Mouse (Mus musculus) midbrain, postnatal 0 days (tissue): ENCODE data around the gene Olfr596. TPM values are rescaled to one million over a fixed set of nuclear protein-coding genes. Genes with fewer than 3 reads are reported as not detected.
"Not testable (repeated sequence)": the region's sequence is repeated elsewhere in the genome, so short reads cannot be mapped to it uniquely, and the experiment has no call there.

Source experiments
- ATAC-seq: fragments of 200-750 bp; cut with Nextera tagmentation; 2 replicates; pipeline ENCODE4 v1.8.0; 2017; ENCODE audit warnings: moderate number of reproducible peaks, mild to moderate bottlenecking, moderate TSS enrichment, moderate library complexity; ENCODE audit not compliant: low FRiP score
- DNase-seq: peaks from one replicate; pipeline ENCODE4 v3.0.0-alpha.2; 2015; ENCODE audit warnings: low spot score
- H3K27ac ChIP-seq: fragments of 300-500 bp; sonication (generic); 2 replicates; pipeline ENCODE4 v1.5.1; 2014; ENCODE audit warnings: low read depth, mild to moderate bottlenecking, low read length, mixed read lengths
- H3K27me3 ChIP-seq: fragments of 300-500 bp; sonication (generic); 2 replicates; pipeline ENCODE4 v1.6.1; 2014; ENCODE audit warnings: low read length, control low read depth, mixed read lengths; ENCODE audit not compliant: insufficient read depth
- H3K36me3 ChIP-seq: fragments of 300-500 bp; sonication (generic); 2 replicates; pipeline ENCODE4 v1.6.1; 2014; ENCODE audit warnings: low read length, control low read depth, mixed read lengths; ENCODE audit not compliant: insufficient read depth
- H3K4me1 ChIP-seq: fragments of 300-500 bp; sonication (generic); 2 replicates; pipeline ENCODE4 v1.6.1; 2014; ENCODE audit warnings: mild to moderate bottlenecking, control low read depth, antibody characterized with exemption, low read length, mixed read lengths; ENCODE audit not compliant: insufficient read depth
- H3K4me2 ChIP-seq: fragments of 300-500 bp; sonication (generic); 2 replicates; pipeline ENCODE4 v1.6.1; 2014; ENCODE audit warnings: low read depth, mild to moderate bottlenecking, low read length, mixed read lengths; ENCODE audit not compliant: poor library complexity, severe bottlenecking
- H3K4me3 ChIP-seq: fragments of 300-500 bp; sonication (generic); 2 replicates; pipeline ENCODE4 v1.5.1; 2014; ENCODE audit warnings: low read depth, mild to moderate bottlenecking, low read length, moderate library complexity
- H3K9ac ChIP-seq: fragments of 300-500 bp; sonication (generic); replicated peaks from 2 replicates; pipeline ENCODE4 v1.6.1; 2014; ENCODE audit warnings: mild to moderate bottlenecking, low read length, moderate library complexity, mixed read lengths; ENCODE audit not compliant: poor library complexity, severe bottlenecking
- H3K9me3 ChIP-seq: fragments of 300-500 bp; sonication (generic); 2 replicates; pipeline ENCODE4 v1.6.1; 2016; ENCODE audit warnings: low read length, control low read depth
- CTCF ChIP-seq: IDR thresholded peaks from 2 replicates; pipeline ENCODE4 v1.5.1; 2016; ENCODE audit warnings: antibody characterized with exemption, mild to moderate bottlenecking
- WGBS: fragments of 180-500 bp; shearing (Covaris S2); extraction: QIAGEN DNeasy Blood & Tissue Kit; methylation state at CpG from one replicate; pipeline ENCODE4 v1.1.7; 2014; 5-methylcytosine and 5-hydroxymethylcytosine counted together
- microRNA-seq: library from miRNA; unstranded; fragments of <30 nt; microRNA quantifications from one replicate; pipeline ENCODE4, GENCODE M21; 2016; ENCODE audit warnings: borderline number of aligned reads
- polyA plus RNA-seq: library from polyadenylated mRNA; unstranded; fragments of >200 nt; fragmentation: Nextera tagmentation; extraction: Ambion mirVana; gene quantifications from 2 replicates; pipeline ENCODE4 v1.2.1, GENCODE M21; 2015
- total RNA-seq: library from RNA; depleted of rRNA; stranded (reverse); fragments of >200 nt; gene quantifications from 2 replicates; pipeline ENCODE4 v1.2.3, GENCODE M21; 2014; rRNA removed

Olfr596 gene
- total RNA-seq (not detected in 2 replicates), polyA plus RNA-seq (not detected in 2 replicates)

DNA sequence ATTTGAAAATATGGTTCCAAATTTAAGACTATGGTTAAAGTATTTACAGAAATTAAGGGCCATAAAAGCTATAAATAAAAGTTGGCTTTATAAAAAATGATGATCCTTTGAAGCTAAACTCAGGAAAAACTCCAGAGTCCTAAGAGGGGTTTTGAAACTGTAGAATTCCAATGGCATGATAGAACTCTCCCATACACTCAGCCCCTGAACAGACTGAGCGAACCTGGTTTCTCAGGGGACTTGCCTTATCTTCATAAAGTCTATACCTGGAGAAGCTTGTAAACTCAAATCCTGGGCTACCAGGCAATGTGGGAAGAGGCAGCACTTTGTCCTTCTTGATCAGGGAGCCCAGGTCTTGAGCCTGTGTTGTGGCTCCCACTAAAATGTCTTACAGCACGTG is at the start of gene Olfr596:
TSS of gene Olfr596 (plus strand) at position 301 of the 400 bp plus-strand sequence.
- not testable (repeated sequence) for H3K27me3 ChIP-seq, H3K9me3 ChIP-seq, ATAC-seq, H3K4me2 ChIP-seq, DNase-seq, H3K4me1 ChIP-seq, H3K27ac ChIP-seq, H3K4me3 ChIP-seq, H3K36me3 ChIP-seq, H3K9ac ChIP-seq
- 81% methylated on average over 2 of the region's 2 CpGs for WGBS

DNA sequence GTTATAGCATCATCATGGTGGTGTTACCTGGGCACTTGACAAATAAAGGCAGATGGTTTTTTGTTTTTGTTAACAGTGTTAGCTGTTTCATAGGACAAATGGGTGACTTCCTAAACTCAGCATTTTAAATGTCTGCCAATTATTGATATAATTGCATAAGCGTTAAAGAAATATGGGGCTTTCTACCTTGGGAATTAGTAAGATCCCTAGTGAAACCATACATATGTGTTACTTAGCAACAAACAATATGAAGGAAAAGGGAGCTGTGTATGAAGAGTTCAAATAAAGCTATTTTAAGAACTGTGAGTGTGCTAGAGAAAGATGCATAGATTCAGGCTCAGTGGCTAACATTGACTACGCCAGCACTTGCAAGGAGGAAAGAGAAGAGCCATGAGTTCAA is 10.6 kb downstream of the Olfr596 start, which contains the start of gene Olfr597:
TSS of gene Olfr597 (plus strand) at position 301 of the 400 bp plus-strand sequence.
- not testable (repeated sequence) for ATAC-seq, H3K4me1 ChIP-seq, H3K27ac ChIP-seq, H3K9me3 ChIP-seq, DNase-seq, H3K27me3 ChIP-seq, H3K4me2 ChIP-seq, H3K36me3 ChIP-seq, H3K4me3 ChIP-seq, H3K9ac ChIP-seq
- WGBS, result 91% methylated on average over 2 of the region's 2 CpGs

- ATAC-seq (no peak), DNase-seq (no peak)
- Histone ChIP-seq H3K4me2 (no peak within 1 kb of the TSS), H3K4me3 (no peak within 1 kb of the TSS), H3K9me3 (no peaks in the 10 kb centered on the region), H3K9ac (no peak within 1 kb of the TSS), H3K36me3 (no peaks in the 10 kb centered on the region), H3K27me3 (no peaks in the 10 kb centered on the region), H3K4me1 (no peaks in the 10 kb centered on the region), H3K27ac (no peak within 1 kb of the TSS)
- no peak for TF ChIP-seq CTCF
Measured at GRCm38 (mm10) chr7:103323268-103323667, 17.8 kb downstream of the Olfr596 start, which contains the start of gene Olfr598. Gene Olfr598 (plus strand): TSS chr7:103323568.

- no peak for TF ChIP-seq CTCF
- ATAC-seq (no peak), DNase-seq (no peak)
- Histone ChIP-seq H3K36me3 (no peaks in the 10 kb centered on the region), H3K27me3 (no peaks in the 10 kb centered on the region), H3K4me2 (no peak within 1 kb of the TSS), H3K9ac (no peak within 1 kb of the TSS), H3K4me3 (no peak within 1 kb of the TSS), H3K9me3 (no peaks in the 10 kb centered on the region), H3K4me1 (no peaks in the 10 kb centered on the region), H3K27ac (no peak within 1 kb of the TSS)
- 78% methylated on average over 1 of the region's 1 CpGs for WGBS
Measured at GRCm38 (mm10) chr7:103335617-103336016, 30.2 kb downstream of the Olfr596 start, which contains the start of gene Olfr599. Gene Olfr599 (plus strand): TSS chr7:103335917.

DNA sequence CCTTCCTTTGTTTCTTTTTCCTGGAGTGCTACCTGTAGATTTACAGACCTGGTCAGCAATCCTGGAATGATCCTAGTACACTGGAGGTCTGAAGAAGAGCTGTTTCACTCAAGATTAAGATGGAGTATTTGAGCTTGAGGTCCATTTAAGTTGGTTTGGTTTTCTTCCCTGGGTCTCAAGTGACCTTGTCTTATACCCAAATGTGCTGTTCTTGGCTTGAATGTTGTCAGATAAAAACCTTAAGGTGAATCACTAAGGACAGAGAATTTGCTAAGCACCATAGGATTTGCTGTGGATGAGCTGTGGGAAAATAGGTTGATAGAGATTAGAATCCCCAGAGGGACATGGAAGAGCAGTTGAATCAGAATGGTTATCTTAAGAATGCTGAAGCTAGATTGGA is 44.1 kb downstream of the Olfr596 start, which contains the start of gene Olfr600:
TSS of gene Olfr600 (minus strand) at position 101 of the 400 bp plus-strand sequence.
- ATAC-seq (no peak), DNase-seq (no peak)
- no peak within 1 kb of the TSS for H3K9ac ChIP-seq
- no peaks in the 10 kb centered on the region for H3K9me3 ChIP-seq
- no peaks in the 10 kb centered on the region for H3K27me3 ChIP-seq
- no peaks in the 10 kb centered on the region for H3K4me1 ChIP-seq
- H3K36me3 ChIP-seq, result no peaks in the 10 kb centered on the region
- TF ChIP-seq CTCF, result no peak
- H3K27ac ChIP-seq, result no peak within 1 kb of the TSS
- no peak within 1 kb of the TSS for H3K4me2 ChIP-seq
- H3K4me3 ChIP-seq, result no peak within 1 kb of the TSS

Small RNA genes within 50 kb of the gene (microRNA-seq; reads per million reads assigned to microRNA genes)
- gene Gm23550 (not detected), gene Gm25171 (not detected)

Other genes starting within 250 kb of the Olfr596 start
- not detected in 2 replicates for gene Olfr584, start 223.8 kb upstream of the Olfr596 start, total RNA-seq
- gene Olfr584, start 223.8 kb upstream of the Olfr596 start, polyA plus RNA-seq, result not detected in 2 replicates
- not detected in 2 replicates for gene Olfr585, start 207.9 kb upstream of the Olfr596 start, total RNA-seq
- not detected in 2 replicates for gene Olfr585, start 207.9 kb upstream of the Olfr596 start, polyA plus RNA-seq
- gene Olfr586, start 180.0 kb upstream of the Olfr596 start, total RNA-seq, result not detected in 2 replicates
- not detected in 2 replicates for gene Olfr586, start 180.0 kb upstream of the Olfr596 start, polyA plus RNA-seq
- gene Olfr588-ps1, start 164.8 kb upstream of the Olfr596 start, total RNA-seq, result 0.09 TPM in 1 of 2 replicates, not detected in the other
- gene Olfr588-ps1, start 164.8 kb upstream of the Olfr596 start, polyA plus RNA-seq, result not detected in 2 replicates
- gene Olfr589, start 149.3 kb upstream of the Olfr596 start, total RNA-seq, result not detected in 2 replicates
- gene Olfr589, start 149.3 kb upstream of the Olfr596 start, polyA plus RNA-seq, result not detected in 2 replicates
- gene Olfr591, start 127.3 kb upstream of the Olfr596 start, total RNA-seq, result not detected in 2 replicates
- gene Olfr591, start 127.3 kb upstream of the Olfr596 start, polyA plus RNA-seq, result not detected in 2 replicates
- not detected in 2 replicates for gene Olfr592, start 120.8 kb upstream of the Olfr596 start, total RNA-seq
- gene Olfr592, start 120.8 kb upstream of the Olfr596 start, polyA plus RNA-seq, result not detected in 2 replicates
- not detected in 2 replicates for gene Olfr593, start 93.8 kb upstream of the Olfr596 start, total RNA-seq
- not detected in 2 replicates for gene Olfr593, start 93.8 kb upstream of the Olfr596 start, polyA plus RNA-seq
- not detected in 2 replicates for gene Olfr594, start 88.7 kb upstream of the Olfr596 start, total RNA-seq
- not detected in 2 replicates for gene Olfr594, start 88.7 kb upstream of the Olfr596 start, polyA plus RNA-seq
- gene Usp17ld, start 53.1 kb upstream of the Olfr596 start, total RNA-seq, result not detected in 2 replicates
- gene Usp17ld, start 53.1 kb upstream of the Olfr596 start, polyA plus RNA-seq, result not detected in 2 replicates
- gene Olfr597, start 10.7 kb downstream of the Olfr596 start, total RNA-seq, result not detected in 2 replicates
- gene Olfr597, start 10.7 kb downstream of the Olfr596 start, polyA plus RNA-seq, result not detected in 2 replicates
- gene Olfr598, start 17.9 kb downstream of the Olfr596 start, total RNA-seq, result not detected in 2 replicates
- not detected in 2 replicates for gene Olfr598, start 17.9 kb downstream of the Olfr596 start, polyA plus RNA-seq
- gene Olfr599, start 30.3 kb downstream of the Olfr596 start, total RNA-seq, result not detected in 2 replicates
- not detected in 2 replicates for gene Olfr599, start 30.3 kb downstream of the Olfr596 start, polyA plus RNA-seq
- not detected in 2 replicates for gene Olfr600, start 44.0 kb downstream of the Olfr596 start, total RNA-seq
- gene Olfr600, start 44.0 kb downstream of the Olfr596 start, polyA plus RNA-seq, result not detected in 2 replicates
- not detected in 2 replicates for gene Olfr601, start 57.0 kb downstream of the Olfr596 start, total RNA-seq
- not detected in 2 replicates for gene Olfr601, start 57.0 kb downstream of the Olfr596 start, polyA plus RNA-seq
- not detected in 2 replicates for gene Olfr603, start 80.5 kb downstream of the Olfr596 start, total RNA-seq
- gene Olfr603, start 80.5 kb downstream of the Olfr596 start, polyA plus RNA-seq, result not detected in 2 replicates
- not detected in 2 replicates for gene Usp17lc, start 109.4 kb downstream of the Olfr596 start, total RNA-seq
- gene Usp17lc, start 109.4 kb downstream of the Olfr596 start, polyA plus RNA-seq, result not detected in 2 replicates
- gene Olfr605, start 139.8 kb downstream of the Olfr596 start, total RNA-seq, result not detected in 2 replicates
- gene Olfr605, start 139.8 kb downstream of the Olfr596 start, polyA plus RNA-seq, result not detected in 2 replicates
- not detected in 2 replicates for gene Olfr606, start 143.4 kb downstream of the Olfr596 start, total RNA-seq
- not detected in 2 replicates for gene Olfr606, start 143.4 kb downstream of the Olfr596 start, polyA plus RNA-seq
- gene Olfr607, start 158.5 kb downstream of the Olfr596 start, total RNA-seq, result not detected in 2 replicates
- gene Olfr607, start 158.5 kb downstream of the Olfr596 start, polyA plus RNA-seq, result not detected in 2 replicates
- not detected in 2 replicates for gene Olfr608, start 164.2 kb downstream of the Olfr596 start, total RNA-seq
- not detected in 2 replicates for gene Olfr608, start 164.2 kb downstream of the Olfr596 start, polyA plus RNA-seq
- not detected in 2 replicates for gene Olfr609, start 192.4 kb downstream of the Olfr596 start, total RNA-seq
- not detected in 2 replicates for gene Olfr609, start 192.4 kb downstream of the Olfr596 start, polyA plus RNA-seq
- not detected in 2 replicates for gene Olfr610, start 206.5 kb downstream of the Olfr596 start, total RNA-seq
- not detected in 2 replicates for gene Olfr610, start 206.5 kb downstream of the Olfr596 start, polyA plus RNA-seq
- gene Olfr611, start 215.2 kb downstream of the Olfr596 start, total RNA-seq, result not detected in 2 replicates
- not detected in 2 replicates for gene Olfr611, start 215.2 kb downstream of the Olfr596 start, polyA plus RNA-seq
- not detected in 2 replicates for gene Olfr612, start 237.1 kb downstream of the Olfr596 start, total RNA-seq
- gene Olfr612, start 237.1 kb downstream of the Olfr596 start, polyA plus RNA-seq, result not detected in 2 replicates
- gene Olfr613, start 242.4 kb downstream of the Olfr596 start, total RNA-seq, result not detected in 2 replicates
- gene Olfr613, start 242.4 kb downstream of the Olfr596 start, polyA plus RNA-seq, result not detected in 2 replicates